Comparison of ENCODE assay signal across 22 mouse cellular contexts in the genomic region with DNA sequence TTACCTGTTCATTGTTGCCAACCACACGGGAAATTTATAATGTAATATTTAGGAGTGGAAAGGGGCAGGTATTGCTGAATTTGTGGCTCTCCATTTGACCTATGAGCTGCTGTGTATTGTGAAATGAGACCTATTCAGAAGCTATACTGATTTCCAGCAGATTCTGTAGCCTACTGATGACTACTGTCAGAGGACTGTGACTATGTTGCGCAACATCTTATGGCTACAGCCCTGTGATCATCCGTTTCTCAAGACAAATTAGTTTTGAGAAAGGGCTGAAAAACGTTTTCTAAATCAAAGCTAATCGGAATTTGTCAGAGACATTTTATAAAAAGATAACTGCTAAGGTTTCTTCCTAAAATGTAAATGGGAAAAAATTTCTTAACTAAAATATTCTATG.
"Had no signal": no experiment of that assay in that cellular context is flagged by ENCODE, and none has a peak within 500 bp of the region (broad histone marks: within the 10 kb centered on the region; RNA-seq: fewer than 3 reads in every experiment).

No protein-coding gene starts in this region.

- H3K4me2 ChIP-seq: heart, embryonic 11.5 days; heart, embryonic 13.5 days; heart, embryonic 15.5 days; hindbrain, embryonic 13.5 days; hindbrain, embryonic 15.5 days; kidney, embryonic 15.5 days; limb, embryonic 13.5 days; limb, embryonic 15.5 days; liver, embryonic 11.5 days had no signal

- H3K4me3 ChIP-seq: heart, adult 2 months; heart, embryonic 13.5 days; heart, embryonic 15.5 days; hindbrain, embryonic 13.5 days; hindbrain, embryonic 15.5 days; kidney, embryonic 15.5 days; limb, embryonic 13.5 days; limb, embryonic 15.5 days had no signal

- H3K27me3 ChIP-seq: heart, embryonic 13.5 days; heart, embryonic 15.5 days; hindbrain, embryonic 13.5 days; hindbrain, embryonic 15.5 days; kidney, embryonic 15.5 days; limb, embryonic 13.5 days; limb, embryonic 15.5 days had no signal

- DNase-seq: gastrocnemius, postnatal 14 days; gastrocnemius, postnatal 36 days; heart, adult 2 months; heart, postnatal 14 days; heart, postnatal 36 days; kidney, adult 11 months; kidney, adult 2 months; kidney, adult 9 months; kidney, postnatal 14 days; kidney, postnatal 36 days; layer of hippocampus, adult 9-11 months; layer of hippocampus, postnatal 36 days; left cerebral cortex, postnatal 4 days had no signal

- H3K36me3 ChIP-seq: heart, embryonic 13.5 days; heart, embryonic 15.5 days; hindbrain, embryonic 13.5 days; hindbrain, embryonic 15.5 days; kidney, embryonic 15.5 days; limb, embryonic 13.5 days; limb, embryonic 15.5 days had no signal
